Mouse (Mus musculus): ENCODE data around the gene Fam3c. TPM values are rescaled to one million over a fixed set of nuclear protein-coding genes. Genes with fewer than 3 reads are reported as not detected.
"Not testable (repeated sequence)": the region's sequence is repeated elsewhere in the genome, so short reads cannot be mapped to it uniquely, and the experiment has no call there.

Fam3c gene
- polyA plus RNA-seq, 1 experiment from 2014 or later, result 47.0 TPM

- Histone ChIP-seq H3K27me3 (ENCODE audit: control insufficient read depth, insufficient read depth, low read length) (no peaks in the 10 kb centered on the region), H3K4me1 (ENCODE audit: control insufficient read depth, insufficient read depth, low read length) (no peaks in the 10 kb centered on the region), H3K27ac (replicated peaks; ENCODE audit: low read depth, low read length) (no peak overlapping the region), H3K9me3 (replicated peaks; ENCODE audit: control insufficient read depth, low read length) (no peaks in the 10 kb centered on the region), H3K4me3 (ENCODE audit: low read depth, low read length) (no peak overlapping the region), H3K9ac (replicated peaks; ENCODE audit: low read length) (no peak overlapping the region), H3K4me2 (ENCODE audit: low read depth, low read length) (no peak overlapping the region), H3K36me3 (replicated peaks; ENCODE audit: control insufficient read depth, insufficient read depth, low read depth, low read length) (no peaks in the 10 kb centered on the region)
- DNase-seq (ENCODE audit: low spot score) (no peak), ATAC-seq (replicated peaks; ENCODE audit: insufficient number of reproducible peaks, low FRiP score, low TSS enrichment, low read depth) (no peak)
- WGBS, result 83% methylated on average over 4 of the region's 4 CpGs
These were observed 90.0 kb downstream of the Fam3c start for GRCm38 (mm10) chr6:22266018-22266417.

GRCm38 (mm10) chr6:22264094-22264493, 91.9 kb downstream of the Fam3c start:
- not testable (repeated sequence) for H3K27ac ChIP-seq (replicated peaks; ENCODE audit: low read depth, low read length); H3K4me3 ChIP-seq (ENCODE audit: low read depth, low read length); H3K4me2 ChIP-seq (ENCODE audit: low read depth, low read length); H3K36me3 ChIP-seq (replicated peaks; ENCODE audit: control insufficient read depth, insufficient read depth, low read depth, low read length); H3K4me1 ChIP-seq (ENCODE audit: control insufficient read depth, insufficient read depth, low read length); H3K9me3 ChIP-seq (replicated peaks; ENCODE audit: control insufficient read depth, low read length); H3K27me3 ChIP-seq (ENCODE audit: control insufficient read depth, insufficient read depth, low read length); DNase-seq (ENCODE audit: low spot score); ATAC-seq (replicated peaks; ENCODE audit: insufficient number of reproducible peaks, low FRiP score, low TSS enrichment, low read depth); H3K9ac ChIP-seq (replicated peaks; ENCODE audit: low read length)
- 85% methylated on average over 8 of the region's 8 CpGs for WGBS

- no peak overlapping the region for H3K9ac ChIP-seq (replicated peaks; ENCODE audit: low read length)
- no peaks in the 10 kb centered on the region for H3K4me1 ChIP-seq (ENCODE audit: control insufficient read depth, insufficient read depth, low read length)
- no peaks in the 10 kb centered on the region for H3K27me3 ChIP-seq (ENCODE audit: control insufficient read depth, insufficient read depth, low read length)
- H3K27ac ChIP-seq (replicated peaks; ENCODE audit: low read depth, low read length), result no peak overlapping the region
- H3K4me3 ChIP-seq (ENCODE audit: low read depth, low read length), result no peak overlapping the region
- ATAC-seq (replicated peaks; ENCODE audit: insufficient number of reproducible peaks, low FRiP score, low TSS enrichment, low read depth) (no peak), DNase-seq (ENCODE audit: low spot score) (no peak)
- no peaks in the 10 kb centered on the region for H3K36me3 ChIP-seq (replicated peaks; ENCODE audit: control insufficient read depth, insufficient read depth, low read depth, low read length)
- 82% methylated on average over 4 of the region's 4 CpGs for WGBS
- H3K4me2 ChIP-seq (ENCODE audit: low read depth, low read length), result no peak overlapping the region
- H3K9me3 ChIP-seq (replicated peaks; ENCODE audit: control insufficient read depth, low read length), result no peaks in the 10 kb centered on the region
These were observed 93.5 kb downstream of the Fam3c start for GRCm38 (mm10) chr6:22262519-22262918.

GRCm38 (mm10) chr6:22258784-22259183, 97.3 kb downstream of the Fam3c start:
- Histone ChIP-seq H3K9me3 (replicated peaks; ENCODE audit: control insufficient read depth, low read length) (no peaks in the 10 kb centered on the region), H3K9ac (replicated peaks; ENCODE audit: low read length) (no peak overlapping the region), H3K27me3 (ENCODE audit: control insufficient read depth, insufficient read depth, low read length) (no peaks in the 10 kb centered on the region), H3K27ac (replicated peaks; ENCODE audit: low read depth, low read length) (no peak overlapping the region), H3K4me2 (ENCODE audit: low read depth, low read length) (no peak overlapping the region), H3K36me3 (replicated peaks; ENCODE audit: control insufficient read depth, insufficient read depth, low read depth, low read length) (no peaks in the 10 kb centered on the region), H3K4me3 (ENCODE audit: low read depth, low read length) (no peak overlapping the region), H3K4me1 (ENCODE audit: control insufficient read depth, insufficient read depth, low read length) (no peaks in the 10 kb centered on the region)
- no peak for ATAC-seq (replicated peaks; ENCODE audit: insufficient number of reproducible peaks, low FRiP score, low TSS enrichment, low read depth)
- WGBS, result 89% methylated on average over 4 of the region's 4 CpGs
- no peak for DNase-seq (ENCODE audit: low spot score)

Other genes starting within 250 kb of the Fam3c start
- gene Wnt16, start 68.0 kb downstream of the Fam3c start, polyA plus RNA-seq (2014; fragmentation: Nextera tagmentation; extraction: Ambion mirVana), result 0.36 and 0.46 TPM in 2 replicates